Comparison of ENCODE assay signal across 29 mouse cellular contexts in the genomic region with DNA sequence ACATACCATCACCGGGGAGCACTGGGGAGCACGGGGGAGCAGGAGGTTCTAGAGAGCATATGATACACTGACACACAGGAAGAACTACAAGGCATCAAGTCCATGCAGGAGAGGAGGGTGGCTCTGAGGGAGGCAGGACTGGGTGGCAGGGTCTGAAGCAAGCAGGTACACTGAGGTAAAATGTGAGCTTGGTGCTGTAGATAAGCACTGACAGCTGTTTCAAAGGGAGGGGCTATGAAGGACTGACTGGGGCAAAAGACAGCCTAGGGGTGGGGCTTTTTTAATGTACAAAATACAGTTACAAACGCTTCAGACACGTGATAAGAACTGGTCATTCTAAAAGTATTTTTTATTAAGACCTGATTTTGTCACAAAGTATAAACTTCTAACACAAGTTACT. TPM values are rescaled to one million over a fixed set of nuclear protein-coding genes. Genes with fewer than 3 reads are reported as not detected.
DNase-seq lines count a peak whose midpoint lies in the region; ATAC-seq and TF ChIP-seq lines count a peak whose summit lies in the region.
"Had no signal": no experiment of that assay in that cellular context is flagged by ENCODE, and none has a peak within 500 bp of the region (broad histone marks: within the 10 kb centered on the region; RNA-seq: fewer than 3 reads in every experiment).

No protein-coding gene starts in this region.

- no peak for TF ChIP-seq POLR2A in lung, adult 2 months (IDR thresholded peaks at IDR 0.05; ENCODE audit: borderline replicate concordance, extremely low read depth, low read depth, low read length)

- peaks cover 32% of the 10 kb centered on the region for H3K4me1 ChIP-seq in G1E (ENCODE audit: insufficient read depth, low read depth, low read length)
- peaks cover 22% of the 10 kb centered on the region for H3K4me1 ChIP-seq in liver, embryonic 13.5 days (replicated peaks)
- peaks cover 8% of the 10 kb centered on the region for H3K4me1 ChIP-seq in lung, adult 2 months (ENCODE audit: control insufficient read depth, insufficient read depth, low read length)
- H3K4me1 ChIP-seq: forebrain, embryonic 12.5 days; forebrain, embryonic 15.5 days; heart, embryonic 12.5 days; heart, embryonic 15.5 days; hindbrain, embryonic 10.5 days had no signal

- peaks cover 94% of the 10 kb centered on the region for H3K36me3 ChIP-seq in G1E (replicated peaks)
- peaks cover 94% of the 10 kb centered on the region for H3K36me3 ChIP-seq in liver, embryonic 13.5 days

- DNase-seq in G1E (ENCODE audit: low spot score) = no peak
- DNase-seq in liver, embryonic 13.5 days = no peak
- no peak for DNase-seq in right cerebral cortex, postnatal 10 days (ENCODE audit: low spot score in 2 of 2)
- no peak for DNase-seq in adrenal gland, adult 8-10 months
- DNase-seq in lung, adult 2 months = no peak
- DNase-seq: adrenal gland, postnatal 10 days; adrenal gland, postnatal 36 days; cerebellum, adult 11 months; cerebellum, adult 2 months; cerebellum, adult 9-11 months; cerebellum, postnatal 25 days; embryo, embryonic 11 days; gastrocnemius, postnatal 25 days; heart, adult 18-20 months; heart, postnatal 10 days; heart, postnatal 36 days had no signal

- no peaks in the 10 kb centered on the region for H3K27me3 ChIP-seq in G1E (ENCODE audit: insufficient read depth, low read length)
- H3K27me3 ChIP-seq in liver, embryonic 13.5 days = no peaks in the 10 kb centered on the region
- H3K27me3 ChIP-seq: embryonic facial prominence, embryonic 13.5 days; forebrain, embryonic 12.5 days; forebrain, embryonic 15.5 days; heart, embryonic 12.5 days; heart, embryonic 15.5 days; hindbrain, embryonic 13.5 days had no signal

- peak; percentile 66 for ATAC-seq in G1E (ENCODE audit: extremely low read depth, insufficient number of reproducible peaks, low FRiP score, poor library complexity, severe bottlenecking)
- ATAC-seq in liver, embryonic 13.5 days (ENCODE audit: low read depth) = peak; percentile 66; the same call in 1 of the 2 replicates
- peak; percentile 54 for ATAC-seq in megakaryocyte progenitor cell, adult 5-6 weeks (replicated peaks; ENCODE audit: poor library complexity)
- ATAC-seq: activated CD4-positive, CD25-positive, alpha-beta regulatory T cell, adult 4 months; CD4-positive, CD25-positive, alpha-beta regulatory T cell, adult 4 months; forebrain, embryonic 15.5 days; hindbrain, embryonic 16.5 days had no signal

- no peak overlapping the region for H3K9ac ChIP-seq in liver, embryonic 13.5 days
- H3K9ac ChIP-seq: embryonic facial prominence, embryonic 13.5 days; forebrain, embryonic 12.5 days; forebrain, embryonic 15.5 days; heart, embryonic 12.5 days; heart, embryonic 15.5 days; hindbrain, embryonic 13.5 days had no signal

- no peak overlapping the region for H3K4me2 ChIP-seq in liver, embryonic 13.5 days
- H3K4me2 ChIP-seq: embryonic facial prominence, embryonic 13.5 days; forebrain, embryonic 12.5 days; forebrain, embryonic 15.5 days; heart, embryonic 12.5 days; heart, embryonic 15.5 days; hindbrain, embryonic 13.5 days had no signal

- H3K9me3 ChIP-seq in G1E (replicated peaks) = no peaks in the 10 kb centered on the region
- H3K9me3 ChIP-seq in liver, embryonic 13.5 days (replicated peaks) = no peaks in the 10 kb centered on the region
- H3K9me3 ChIP-seq: embryonic facial prominence, embryonic 10.5 days; embryonic facial prominence, embryonic 13.5 days; forebrain, embryonic 12.5 days; forebrain, embryonic 15.5 days; heart, embryonic 12.5 days; heart, embryonic 15.5 days; hindbrain, embryonic 10.5 days; hindbrain, embryonic 13.5 days had no signal

- TF ChIP-seq CTCF in G1E (IDR thresholded peaks at IDR 0.05; ENCODE audit: low read depth, low read length) = no peak
- TF ChIP-seq CTCF in lung, adult 2 months (IDR thresholded peaks at IDR 0.05; ENCODE audit: insufficient read depth, low read length) = no peak

- H3K27ac ChIP-seq in liver, embryonic 13.5 days = no peak overlapping the region
- H3K27ac ChIP-seq: embryonic facial prominence, embryonic 10.5 days; embryonic facial prominence, embryonic 13.5 days; forebrain, embryonic 12.5 days; forebrain, embryonic 15.5 days; heart, embryonic 15.5 days; hindbrain, embryonic 10.5 days; hindbrain, embryonic 13.5 days had no signal

- no peak overlapping the region for H3K4me3 ChIP-seq in G1E (ENCODE audit: low read depth, low read length)
- H3K4me3 ChIP-seq in liver, embryonic 13.5 days (replicated peaks) = no peak overlapping the region
- no peak overlapping the region for H3K4me3 ChIP-seq in lung, adult 2 months (replicated peaks; ENCODE audit: extremely low read depth, low read depth, low read length)
- H3K4me3 ChIP-seq: embryonic facial prominence, embryonic 10.5 days; embryonic facial prominence, embryonic 13.5 days; erythroblast, embryonic 14.5 days; forebrain, embryonic 12.5 days; forebrain, embryonic 15.5 days; heart, embryonic 12.5 days; heart, embryonic 15.5 days; hindbrain, embryonic 10.5 days; hindbrain, embryonic 13.5 days had no signal

- WGBS in liver, embryonic 13.5 days (ENCODE audit: insufficient replicate concordance) = 61% methylated on average over 4 of the region's 4 CpGs
- 75% methylated on average over 4 of the region's 4 CpGs for WGBS in lung, adult 2 months

RNA-seq across cellular contexts. Expression of a gene that starts 10.3 kb away (rescaled TPM):
- 63.1 and 67.0 TPM in 2 replicates for total RNA-seq in G1E (2014; fragmentation: Nextera tagmentation)
- 30.8 and 33.9 TPM in 2 replicates for total RNA-seq in G1E (2017)
- polyA plus RNA-seq in G1E (2012) = 26.9 and 30.7 TPM in 2 replicates
- polyA plus RNA-seq in liver, embryonic 13.5 days (2015; fragmentation: Nextera tagmentation; extraction: Ambion mirVana) = 18.8 and 21.8 TPM in 2 replicates
- total RNA-seq in megakaryocyte progenitor cell, adult 5-6 weeks (2015) = 16.7 and 17.1 TPM in 2 replicates
- 29.8 and 34.6 TPM in 2 replicates for total RNA-seq in megakaryocyte progenitor cell, adult 5-6 weeks (2017)
- 10 to 100 TPM; 41.4 to 46.2 (median 44.0) TPM for total RNA-seq in adrenal gland, adult 8-10 months (2022)
- 10.3 and 13.5 TPM in 2 replicates for polyA plus RNA-seq in lung, adult 2 months (2012; rRNA removed)
